Mouse (Mus musculus): Measurements from ENCODE around the gene 1520401A03Rik. TPM values are rescaled to one million over a fixed set of nuclear protein-coding genes. Genes with fewer than 3 reads are reported as not detected.
A peak's percentile ranks its signal among the peaks of the same experiment; 100 is the strongest.

Gene 1520401A03Rik
- polyA plus RNA-seq, 1 experiment from 2014 or later: not detected

DNA sequence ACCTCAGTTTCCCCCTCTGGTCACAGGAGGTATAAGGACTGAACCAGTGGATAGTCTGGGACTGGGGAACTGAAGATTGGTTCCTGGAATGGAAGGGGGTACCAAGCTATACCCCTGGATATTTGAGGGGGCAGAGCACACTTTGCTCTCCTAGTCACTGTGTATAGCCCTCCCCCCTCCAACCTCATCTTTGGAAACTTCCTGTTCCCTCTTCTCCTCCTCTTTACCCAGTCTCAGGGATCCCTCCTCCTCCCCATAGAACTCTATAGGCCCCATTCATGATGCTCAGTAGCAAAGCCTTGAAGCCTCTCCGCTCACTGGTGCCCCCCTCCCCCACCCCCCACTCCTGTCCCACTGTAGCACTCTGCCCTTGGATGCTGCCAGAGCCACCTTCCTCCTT is 3.1 kb downstream of the 1520401A03Rik start:
- H3K27me3 ChIP-seq (replicated peaks; ENCODE audit: low read depth, poor library complexity, severe bottlenecking): peaks cover 26% of the 10 kb centered on the region
- peaks cover 4% of the 10 kb centered on the region for H3K4me1 ChIP-seq
- H3K36me3 ChIP-seq (replicated peaks): no peaks in the 10 kb centered on the region
- no peaks in the 10 kb centered on the region for H3K9me3 ChIP-seq
- DNase-seq (ENCODE audit: low spot score): no peak
- 11% methylated on average over 1 of the region's 1 CpGs for WGBS
- no peak overlapping the region for H3K4me3 ChIP-seq
- H3K27ac ChIP-seq (replicated peaks): no peak overlapping the region

DNA sequence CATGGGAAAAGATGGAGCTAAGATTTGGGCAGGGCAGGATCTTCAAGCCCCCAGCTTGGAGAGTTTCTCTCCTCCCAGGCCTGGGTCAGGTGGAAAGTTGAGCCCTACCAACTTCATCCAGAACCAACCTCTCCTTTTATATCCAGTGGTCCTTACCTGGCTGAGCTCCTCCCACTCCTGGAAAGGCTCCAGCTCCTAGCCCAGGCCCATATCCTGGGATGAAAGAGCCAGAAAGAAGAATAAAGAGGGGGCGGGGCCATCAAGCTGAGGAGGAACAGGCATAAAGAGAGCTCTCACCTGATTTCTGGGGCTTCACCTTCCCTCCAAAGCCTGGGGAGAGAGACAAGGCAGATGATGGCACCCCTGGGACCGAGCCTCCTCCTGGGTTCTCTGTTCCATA is 5.6 kb downstream of the 1520401A03Rik start:
- Histone ChIP-seq H3K4me1 (peaks cover 4% of the 10 kb centered on the region), H3K27ac (replicated peaks) (no peak overlapping the region), H3K9me3 (no peaks in the 10 kb centered on the region), H3K27me3 (replicated peaks; ENCODE audit: low read depth, poor library complexity, severe bottlenecking) (peaks cover 26% of the 10 kb centered on the region), H3K4me3 (no peak overlapping the region), H3K36me3 (replicated peaks) (no peaks in the 10 kb centered on the region)
- DNase-seq (ENCODE audit: low spot score): no peak
- WGBS: 67% methylated on average over 2 of the region's 2 CpGs

DNA sequence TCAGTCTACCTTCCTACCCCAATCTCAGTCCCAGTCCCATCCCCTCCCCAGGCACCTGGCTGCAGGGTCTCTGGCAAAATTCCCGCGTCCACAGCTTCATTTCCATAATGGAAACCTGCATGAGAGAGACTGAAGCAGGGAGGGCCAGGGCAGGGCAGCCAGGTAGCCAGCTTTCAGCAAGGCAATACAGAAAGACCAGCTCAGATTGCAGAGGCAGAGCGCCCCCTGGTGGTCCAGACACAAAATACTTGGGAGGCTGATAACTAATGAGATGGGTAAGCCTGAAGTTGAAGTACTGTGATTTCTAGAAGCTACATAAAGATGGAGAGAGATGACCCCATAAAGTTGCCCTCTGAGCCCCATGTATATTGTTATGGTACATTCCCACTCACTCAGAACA is 16.4 kb downstream of the 1520401A03Rik start:
- WGBS: 0% methylated on average over 3 of the region's 3 CpGs
- Histone ChIP-seq H3K4me1 (peaks cover 14% of the 10 kb centered on the region), H3K9me3 (no peaks in the 10 kb centered on the region), H3K4me3 (no peak overlapping the region), H3K27ac (replicated peaks) (no peak overlapping the region), H3K36me3 (replicated peaks) (no peaks in the 10 kb centered on the region), H3K27me3 (replicated peaks; ENCODE audit: low read depth, poor library complexity, severe bottlenecking) (peaks cover 23% of the 10 kb centered on the region)
- peak; percentile 86 for DNase-seq (ENCODE audit: low spot score)

DNA sequence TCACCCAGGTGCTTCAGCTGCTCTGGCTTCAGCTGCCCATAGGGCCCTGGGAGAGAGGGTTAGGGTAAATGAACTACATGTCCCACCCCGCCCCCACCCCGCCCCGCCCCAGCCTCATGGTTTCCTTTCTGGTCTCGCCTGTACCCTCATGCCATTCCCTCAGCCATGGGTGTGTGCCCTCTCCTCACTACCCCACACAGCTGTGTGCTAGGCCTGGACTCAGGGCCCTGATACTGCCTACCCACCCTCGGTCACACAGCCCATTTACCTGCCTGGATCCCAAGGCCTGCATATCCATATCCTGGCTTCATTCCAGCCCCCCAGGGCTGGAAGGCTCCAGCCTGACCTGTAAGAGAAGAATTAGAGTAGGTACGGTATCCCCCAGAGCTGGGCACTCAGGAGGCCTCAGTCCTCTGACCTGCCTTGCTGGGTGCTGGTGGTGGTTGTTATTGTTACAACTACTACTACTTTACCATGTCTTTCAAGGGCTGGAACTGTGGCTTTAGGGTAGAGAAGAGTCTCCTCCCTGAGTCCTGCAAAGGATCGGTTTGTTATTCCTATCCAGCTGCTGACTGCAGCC is 17.0 kb downstream of the 1520401A03Rik start:
- DNase-seq (ENCODE audit: low spot score): no peak
- no peak overlapping the region for H3K4me3 ChIP-seq
- H3K27me3 ChIP-seq (replicated peaks; ENCODE audit: low read depth, poor library complexity, severe bottlenecking): peaks cover 27% of the 10 kb centered on the region
- peaks cover 14% of the 10 kb centered on the region for H3K4me1 ChIP-seq
- no peak overlapping the region for H3K27ac ChIP-seq (replicated peaks)
- H3K36me3 ChIP-seq (replicated peaks): no peaks in the 10 kb centered on the region
- WGBS: 80% methylated on average over 7 of the region's 7 CpGs
- H3K9me3 ChIP-seq: no peaks in the 10 kb centered on the region

DNA sequence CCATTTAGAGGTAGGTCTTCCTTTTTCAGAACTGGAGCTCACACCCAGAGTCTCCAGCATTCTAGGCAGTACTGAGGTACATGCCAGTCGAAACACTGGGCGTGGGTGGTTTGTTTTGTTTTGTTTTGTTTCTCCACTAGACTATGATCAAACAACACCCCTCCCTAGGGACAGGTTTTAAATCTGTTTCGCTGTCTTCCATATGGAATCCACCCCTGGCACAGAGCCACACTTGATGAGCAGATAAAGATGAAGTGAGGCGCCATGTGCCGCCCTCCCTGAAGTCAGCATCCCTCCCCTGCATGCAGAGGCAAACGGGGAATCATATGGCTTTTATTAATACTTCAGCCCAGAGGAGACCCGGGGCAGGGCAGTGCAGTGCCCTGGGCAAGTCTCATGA is 17.8 kb downstream of the 1520401A03Rik start:
- H3K36me3 ChIP-seq (replicated peaks): no peaks in the 10 kb centered on the region
- H3K27ac ChIP-seq (replicated peaks): no peak overlapping the region
- no peak overlapping the region for H3K4me3 ChIP-seq
- peak; percentile 28 for DNase-seq (ENCODE audit: low spot score)
- H3K4me1 ChIP-seq: peaks cover 20% of the 10 kb centered on the region
- H3K27me3 ChIP-seq (replicated peaks; ENCODE audit: low read depth, poor library complexity, severe bottlenecking): peaks cover 28% of the 10 kb centered on the region
- WGBS: 53% methylated on average over 7 of the region's 7 CpGs
- H3K9me3 ChIP-seq: no peaks in the 10 kb centered on the region

DNA sequence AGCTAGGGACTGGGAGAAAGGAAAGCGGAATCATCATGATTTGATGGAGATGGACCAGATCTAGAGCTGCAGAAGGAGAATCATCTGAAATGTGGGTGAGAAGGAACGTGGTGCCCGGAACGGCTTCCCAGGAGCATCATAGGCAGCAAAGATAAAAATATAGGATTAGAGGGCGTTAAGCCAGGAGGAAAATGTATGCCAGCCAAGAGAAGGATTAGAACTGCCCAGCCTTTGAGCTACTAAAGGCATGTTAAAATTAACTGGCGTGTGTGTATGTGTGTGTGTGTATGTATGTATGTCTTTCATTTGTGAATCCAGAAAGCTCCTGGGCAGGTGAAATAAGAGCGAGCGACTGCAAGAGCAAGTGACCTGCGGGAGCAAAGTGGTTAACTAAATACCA is 19.3 kb downstream of the 1520401A03Rik start:
- H3K27me3 ChIP-seq (replicated peaks; ENCODE audit: low read depth, poor library complexity, severe bottlenecking): peaks cover 43% of the 10 kb centered on the region

DNA sequence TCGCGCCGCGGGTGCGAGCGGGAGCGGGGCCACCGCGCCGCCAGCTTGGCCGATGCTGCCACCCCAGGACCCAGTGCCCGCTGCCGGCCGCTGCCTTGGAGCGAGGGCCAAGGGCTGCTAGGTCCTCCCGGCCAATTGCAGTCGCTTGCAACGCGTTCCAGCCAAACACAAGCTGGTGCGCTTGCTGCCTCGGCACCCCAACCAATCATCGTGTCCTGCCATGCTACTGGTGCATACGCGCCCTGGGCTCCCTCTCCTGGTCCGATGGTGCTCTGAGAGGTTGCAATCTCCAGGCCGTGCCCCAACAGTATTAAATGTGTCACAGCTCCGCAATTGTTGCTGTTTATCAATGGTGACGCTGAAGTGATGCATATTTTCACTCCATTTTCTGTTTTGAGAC is 22.5 kb downstream of the 1520401A03Rik start:
- peak overlapping the region; percentile 55; the same call in 1 of the 2 replicates for H3K27ac ChIP-seq (replicated peaks)
- WGBS: under 1% methylated on average over 28 of the region's 28 CpGs
- no peaks in the 10 kb centered on the region for H3K36me3 ChIP-seq (replicated peaks)
- H3K4me1 ChIP-seq: peaks cover 49% of the 10 kb centered on the region
- peak overlapping the region; percentile 84 for H3K4me3 ChIP-seq
- peaks cover 51% of the 10 kb centered on the region for H3K27me3 ChIP-seq (replicated peaks; ENCODE audit: low read depth, poor library complexity, severe bottlenecking)
- peak; percentile 92 for DNase-seq (ENCODE audit: low spot score)
- no peaks in the 10 kb centered on the region for H3K9me3 ChIP-seq

More for the DNA sequence above, 19.3 kb downstream of the 1520401A03Rik start:
- Histone ChIP-seq H3K27ac (replicated peaks) (no peak overlapping the region), H3K9me3 (no peaks in the 10 kb centered on the region), H3K4me1 (peaks cover 33% of the 10 kb centered on the region), H3K4me3 (no peak overlapping the region), H3K36me3 (replicated peaks) (no peaks in the 10 kb centered on the region)
- no peak for DNase-seq (ENCODE audit: low spot score)
- 88% methylated on average over 9 of the region's 9 CpGs for WGBS

DNA sequence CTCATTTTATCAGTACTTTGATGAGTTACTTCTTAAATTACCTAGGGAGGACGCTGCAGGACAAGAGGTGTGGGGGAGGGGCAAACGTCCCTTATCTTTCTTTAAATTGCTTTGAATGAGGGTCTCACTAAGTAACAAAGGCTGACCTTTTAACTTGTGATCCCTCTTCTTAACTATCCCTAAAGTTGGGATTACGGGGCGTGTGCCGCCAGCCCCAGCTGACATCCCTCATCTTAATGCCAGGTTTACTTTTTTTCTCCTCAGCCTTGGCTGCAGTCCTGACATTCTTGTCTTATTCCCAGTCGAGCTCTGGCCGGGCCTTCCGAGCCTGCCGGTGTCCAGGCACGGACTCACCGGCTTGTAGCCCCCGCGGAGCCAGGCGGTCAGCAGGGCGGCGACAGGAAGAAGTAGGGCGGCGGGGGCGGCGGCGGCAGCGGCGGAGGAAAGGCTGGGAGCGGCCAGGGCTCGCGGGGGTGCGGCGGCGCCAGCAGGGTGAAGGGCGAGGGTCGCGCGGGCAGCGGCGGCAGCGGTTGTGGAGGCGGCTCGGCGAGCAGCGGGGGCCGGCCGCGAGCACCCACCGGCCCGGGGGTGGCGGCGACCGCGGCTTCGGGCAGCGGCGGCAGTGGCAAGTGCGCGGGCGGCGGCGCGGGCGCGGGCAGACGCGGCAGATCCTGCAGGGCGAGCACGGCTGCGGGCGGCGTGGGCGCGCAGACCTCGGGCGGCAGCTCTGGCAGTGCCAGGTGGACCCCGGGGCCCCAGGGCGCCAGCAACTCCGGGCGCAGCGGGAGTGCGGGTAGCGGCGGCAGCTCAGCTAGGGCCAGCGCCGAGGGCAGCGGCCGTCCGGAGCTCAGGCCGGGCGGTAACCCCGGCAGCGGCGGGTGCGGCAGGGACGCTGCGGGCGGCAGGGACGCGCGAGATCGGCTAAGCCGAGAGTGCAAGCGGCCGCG is 23.2 kb downstream of the 1520401A03Rik start:
- H3K27ac ChIP-seq (replicated peaks): peak overlapping the region; percentile 55
- no peaks in the 10 kb centered on the region for H3K36me3 ChIP-seq (replicated peaks)
- H3K9me3 ChIP-seq: no peaks in the 10 kb centered on the region
- peak; percentile 50 for DNase-seq (ENCODE audit: low spot score)
- H3K4me1 ChIP-seq: peaks cover 50% of the 10 kb centered on the region
- H3K4me3 ChIP-seq: peak overlapping the region; percentile 84
- H3K27me3 ChIP-seq (replicated peaks; ENCODE audit: low read depth, poor library complexity, severe bottlenecking): peaks cover 51% of the 10 kb centered on the region
- WGBS: 2% methylated on average over 101 of the region's 101 CpGs

DNA sequence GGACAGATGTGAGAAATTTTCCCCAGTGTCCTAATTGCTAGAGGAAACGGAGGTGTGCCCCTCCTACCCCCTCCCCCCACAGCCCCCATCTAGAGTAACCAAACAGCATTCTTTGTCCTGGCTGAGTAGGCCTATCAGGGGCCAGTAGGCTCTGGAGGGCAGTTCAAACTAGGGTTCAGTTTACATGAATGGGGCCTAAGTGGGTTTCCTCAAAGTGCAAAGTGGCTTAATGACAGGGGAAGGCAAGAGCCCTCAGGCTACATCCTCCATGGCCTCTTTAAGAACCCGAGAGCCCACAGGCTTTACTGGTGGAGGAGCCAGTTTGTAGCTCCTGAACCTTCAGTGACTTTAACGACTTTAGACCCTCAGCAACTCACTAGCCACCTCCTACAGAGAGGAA is 26.8 kb downstream of the 1520401A03Rik start:
- Histone ChIP-seq H3K36me3 (replicated peaks) (no peaks in the 10 kb centered on the region), H3K4me3 (peak overlapping the region; percentile 12; the same call in 1 of the 2 replicates), H3K27me3 (replicated peaks; ENCODE audit: low read depth, poor library complexity, severe bottlenecking) (peaks cover 43% of the 10 kb centered on the region), H3K4me1 (peaks cover 54% of the 10 kb centered on the region), H3K27ac (replicated peaks) (peak overlapping the region; percentile 35; the same call in 1 of the 2 replicates), H3K9me3 (no peaks in the 10 kb centered on the region)
- peak; percentile 73 for DNase-seq (ENCODE audit: low spot score)
- WGBS: 4% methylated on average over 3 of the region's 3 CpGs

DNA sequence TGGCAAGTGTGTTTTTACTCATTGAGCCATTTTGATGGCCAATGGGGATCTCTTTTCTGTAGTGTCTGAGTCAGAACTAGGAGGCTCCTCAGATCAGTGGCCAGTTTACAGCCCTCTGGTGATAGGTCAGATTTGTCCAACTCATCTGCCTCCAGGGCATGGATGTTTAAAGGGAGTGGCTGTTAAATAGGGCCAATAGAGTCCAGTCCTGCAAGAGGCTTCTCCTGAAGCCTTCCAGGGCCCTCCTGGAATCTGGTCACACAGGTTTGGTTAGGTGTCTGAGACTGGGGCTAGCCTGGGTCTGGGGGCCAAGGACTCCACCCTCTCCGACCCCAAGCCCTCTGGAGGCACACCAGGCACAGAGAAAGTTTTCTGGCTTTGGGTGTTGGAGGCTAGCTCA is 28.1 kb downstream of the 1520401A03Rik start:
- 65% methylated on average over 1 of the region's 1 CpGs for WGBS
- H3K4me3 ChIP-seq: no peak overlapping the region

DNA sequence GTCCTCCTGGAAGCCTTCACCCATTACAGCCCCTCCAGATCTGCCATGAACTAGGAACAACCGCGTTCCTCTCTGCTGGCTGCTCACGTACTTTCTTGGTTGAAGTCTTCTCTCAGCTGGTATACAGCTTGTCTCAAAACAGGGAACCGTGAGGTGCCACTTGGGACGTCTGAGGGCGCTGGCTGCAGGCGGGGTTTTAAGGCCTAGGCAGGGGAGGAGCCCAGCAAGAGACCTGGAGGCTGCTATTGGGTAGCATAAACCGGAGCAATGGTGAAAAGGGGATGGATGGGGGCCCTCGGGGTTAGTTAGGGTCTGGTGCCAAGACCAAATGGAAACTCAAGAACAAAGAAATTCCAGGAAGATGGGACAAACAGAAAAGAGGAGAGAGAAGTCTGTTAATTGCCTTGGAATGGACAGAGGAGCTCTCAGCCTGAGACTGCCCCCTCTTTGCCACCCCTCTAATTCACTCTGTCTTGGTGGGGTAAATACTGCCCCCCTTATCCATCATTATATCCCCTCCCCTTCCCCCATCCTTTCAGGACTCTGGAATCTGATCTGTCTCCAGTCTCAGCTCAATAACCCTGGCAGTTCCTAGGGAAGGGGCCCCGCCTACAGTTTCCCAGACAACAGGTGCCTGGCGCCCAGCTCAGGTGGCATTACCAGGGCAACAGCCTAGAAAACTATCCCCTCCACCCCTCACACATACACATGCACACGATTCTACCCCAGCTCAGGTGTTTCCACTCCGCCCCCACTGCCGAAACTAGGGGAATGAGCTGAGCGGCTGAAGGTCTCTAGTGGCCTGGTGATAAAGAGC is 38.5 kb downstream of the 1520401A03Rik start, which contains the start of gene Cldn9:
TSS of gene Cldn9 (minus strand) at position 171 of the 817 bp plus-strand sequence.
- Histone ChIP-seq H3K27me3 (replicated peaks; ENCODE audit: low read depth, poor library complexity, severe bottlenecking) (peaks cover 66% of the 10 kb centered on the region), H3K9me3 (no peaks in the 10 kb centered on the region), H3K4me1 (peaks cover 44% of the 10 kb centered on the region), H3K36me3 (replicated peaks) (no peaks in the 10 kb centered on the region), H3K4me3 (peak within 1 kb of the TSS; percentile 51), H3K27ac (replicated peaks) (peak within 1 kb of the TSS; percentile 63)
- DNase-seq (ENCODE audit: low spot score): peak; percentile 55
- WGBS: 10% methylated on average over 15 of the region's 15 CpGs

More for the DNA sequence above, 28.1 kb downstream of the 1520401A03Rik start:
- H3K27ac ChIP-seq (replicated peaks): 0 out of 2 replicates have a peak overlapping the region, but pooled peaks have one; percentile 36
- H3K27me3 ChIP-seq (replicated peaks; ENCODE audit: low read depth, poor library complexity, severe bottlenecking): peaks cover 30% of the 10 kb centered on the region
- no peaks in the 10 kb centered on the region for H3K9me3 ChIP-seq
- peak; percentile 22 for DNase-seq (ENCODE audit: low spot score)
- H3K36me3 ChIP-seq (replicated peaks): no peaks in the 10 kb centered on the region
- H3K4me1 ChIP-seq: peaks cover 46% of the 10 kb centered on the region

DNA sequence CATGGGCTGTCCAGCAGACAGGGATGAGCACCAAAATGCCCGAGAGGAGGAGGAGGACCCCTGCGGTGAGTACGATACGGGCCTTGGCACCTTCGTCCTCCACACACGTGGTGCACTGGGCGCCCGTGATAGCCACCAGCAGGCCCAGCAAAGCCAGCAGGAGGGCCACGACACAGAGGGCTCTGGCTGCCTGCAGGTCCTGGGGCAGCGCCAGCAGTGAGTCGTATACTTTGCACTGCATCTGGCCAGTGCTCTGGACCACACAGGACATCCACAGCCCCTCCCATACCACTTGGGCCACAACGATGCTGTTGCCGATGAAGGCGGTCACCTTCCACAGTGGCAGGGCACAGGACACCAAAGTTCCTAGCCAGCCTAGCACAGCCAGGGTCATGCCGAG is 39.4 kb downstream of the 1520401A03Rik start:
- peaks cover 44% of the 10 kb centered on the region for H3K4me1 ChIP-seq
- H3K4me3 ChIP-seq: peak overlapping the region; percentile 51
- no peaks in the 10 kb centered on the region for H3K9me3 ChIP-seq
- 26% methylated on average over 15 of the region's 15 CpGs for WGBS
- peaks cover 74% of the 10 kb centered on the region for H3K27me3 ChIP-seq (replicated peaks; ENCODE audit: low read depth, poor library complexity, severe bottlenecking)
- no peak for DNase-seq (ENCODE audit: low spot score)
- no peaks in the 10 kb centered on the region for H3K36me3 ChIP-seq (replicated peaks)
- H3K27ac ChIP-seq (replicated peaks): peak overlapping the region; percentile 63

Data from embryonic facial prominence, embryonic 10.5 days (tissue).